Mouse (Mus musculus): Measurements from ENCODE around the gene Zfp36.
"Not testable (repeated sequence)": the region's sequence is repeated elsewhere in the genome, so short reads cannot be mapped to it uniquely, and the experiment has no call there.

The Zfp36 gene

GRCm38 (mm10) chr7:28380237-28381016 lies at the start of gene Zfp36:
Gene Zfp36, minus strand, starts transcription at chr7:28380253.
- DNase-seq (ENCODE audit: low spot score in 2 of 2) = no peak

DNA sequence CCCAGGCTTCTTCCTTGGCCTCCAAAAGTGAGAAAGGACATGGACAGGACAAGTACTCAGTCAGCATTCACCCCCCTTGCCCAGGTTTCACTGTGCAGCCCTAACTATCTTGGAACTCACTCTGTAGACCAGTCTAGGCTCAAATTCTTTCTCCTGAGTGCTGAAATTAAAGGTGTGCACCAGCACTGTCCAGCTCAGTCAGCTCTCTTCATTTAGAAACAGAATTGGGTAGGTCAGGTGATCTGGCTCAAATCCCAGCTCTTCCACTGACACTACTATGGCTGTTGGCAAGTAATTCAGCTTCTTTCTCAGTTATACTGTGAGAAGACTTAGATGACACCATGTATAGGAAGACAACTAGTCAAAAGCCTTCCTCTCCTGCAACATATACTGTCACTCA lies 47.7 kb upstream of the Zfp36 start:
- DNase-seq (ENCODE audit: low spot score in 2 of 2) = no peak

DNA sequence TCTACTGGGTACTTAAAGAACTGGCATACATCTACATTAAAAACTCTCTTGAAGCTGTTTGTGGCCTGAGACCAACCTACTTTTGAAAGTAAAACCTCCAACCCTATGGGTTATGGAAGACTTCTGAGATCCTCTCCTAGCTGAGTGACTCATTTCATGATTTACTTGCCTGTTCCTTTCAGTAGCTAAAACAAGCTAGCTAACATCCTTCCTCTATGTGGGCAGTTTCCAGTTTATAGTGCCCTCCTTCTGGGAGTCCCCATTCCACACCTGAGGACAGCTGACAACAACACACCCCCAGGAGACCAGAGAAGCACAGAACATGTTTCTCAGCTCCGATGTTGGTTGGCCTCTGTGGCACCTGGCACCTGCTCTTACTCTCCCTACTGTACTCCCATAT lies 43.0 kb upstream of the Zfp36 start:
- DNase-seq (ENCODE audit: low spot score in 2 of 2) = no peak

DNA sequence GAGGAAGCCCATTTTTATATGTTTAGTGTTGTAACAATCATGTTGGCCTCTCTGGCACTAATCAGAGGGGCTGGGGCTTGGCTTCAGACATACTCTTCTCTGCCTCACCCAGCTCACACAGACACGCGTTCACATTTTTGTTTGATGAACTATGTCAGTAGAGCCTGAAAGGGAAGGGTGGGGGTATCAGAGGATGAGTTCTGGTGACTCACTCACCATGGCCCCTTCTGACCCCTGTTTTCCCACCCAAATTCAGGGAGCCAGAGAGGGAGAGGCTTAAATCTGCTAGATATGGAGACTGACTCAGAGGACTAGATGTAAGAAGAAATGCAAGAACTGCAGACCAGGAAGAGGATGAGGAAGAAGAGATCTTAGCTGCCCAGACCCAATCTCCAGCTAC lies 39.4 kb upstream of the Zfp36 start:
- no peak for DNase-seq (ENCODE audit: low spot score in 2 of 2)

- peak; percentile 66 for DNase-seq (ENCODE audit: low spot score in 2 of 2)
Observed at GRCm38 (mm10) chr7:28418096-28418670, 38.1 kb upstream of the Zfp36 start.

- DNase-seq (ENCODE audit: low spot score in 2 of 2) = no peak
Observed at GRCm38 (mm10) chr7:28417368-28417767, 37.3 kb upstream of the Zfp36 start.

GRCm38 (mm10) chr7:28412826-28413225 lies 32.8 kb upstream of the Zfp36 start:
- DNase-seq (ENCODE audit: low spot score in 2 of 2) = no peak

DNA sequence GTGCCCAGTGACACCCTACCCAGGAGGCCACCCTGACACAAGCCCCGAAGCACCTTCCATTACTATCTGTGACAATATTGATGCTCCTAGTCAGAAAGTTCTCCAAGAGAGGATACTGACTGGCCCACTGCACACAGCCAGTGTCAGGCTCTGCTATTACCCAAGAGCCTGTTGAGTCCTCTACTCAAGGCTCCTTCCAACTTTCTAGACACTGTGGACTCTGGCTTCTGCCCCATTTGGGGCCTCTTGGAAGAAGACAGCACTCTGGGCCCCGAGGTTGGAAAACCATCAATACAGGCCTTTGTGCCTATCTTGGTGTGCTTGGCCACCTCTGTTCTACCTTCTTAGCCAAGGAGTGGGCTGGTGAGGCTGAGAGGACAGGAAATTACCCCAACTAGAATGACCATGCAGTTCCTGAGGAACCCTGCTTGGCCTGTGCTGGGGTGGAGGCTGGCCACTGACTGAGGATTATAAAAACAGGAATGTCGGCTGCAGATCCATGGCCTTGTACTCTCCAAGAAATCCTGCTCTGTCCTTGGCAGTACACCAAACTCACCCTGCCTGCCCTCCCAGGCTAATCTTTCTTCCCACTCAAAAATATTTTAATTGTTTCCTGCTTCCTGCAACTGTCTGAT lies 30.9 kb upstream of the Zfp36 start:
- no peak for DNase-seq (ENCODE audit: low spot score in 2 of 2)

DNA sequence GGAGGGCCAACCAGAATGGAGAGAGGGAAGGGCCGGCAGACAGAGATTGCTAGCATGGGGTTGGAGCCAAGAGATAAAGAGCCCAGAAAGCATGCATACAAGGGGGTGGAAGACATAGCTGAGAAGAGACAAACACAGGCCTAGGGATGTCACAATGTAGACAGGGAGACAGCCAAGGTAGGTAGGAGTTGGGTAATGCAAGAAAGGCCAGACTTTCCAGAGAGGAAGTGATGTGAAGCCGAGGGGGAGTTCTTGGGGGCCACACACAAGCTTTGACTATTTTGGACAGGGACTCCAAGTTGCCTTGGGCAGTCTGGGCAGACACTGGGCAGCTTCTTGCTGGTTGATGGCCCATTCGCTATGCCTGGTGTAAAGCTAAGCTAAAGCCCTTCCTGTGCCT lies 21.9 kb upstream of the Zfp36 start:
- no peak for DNase-seq (ENCODE audit: low spot score in 2 of 2)

GRCm38 (mm10) chr7:28401030-28401429 lies 21.0 kb upstream of the Zfp36 start:
- DNase-seq (ENCODE audit: low spot score in 2 of 2) = no peak

- no peak for DNase-seq (ENCODE audit: low spot score in 2 of 2)
Observed at GRCm38 (mm10) chr7:28398696-28399340, 18.8 kb upstream of the Zfp36 start.

DNA sequence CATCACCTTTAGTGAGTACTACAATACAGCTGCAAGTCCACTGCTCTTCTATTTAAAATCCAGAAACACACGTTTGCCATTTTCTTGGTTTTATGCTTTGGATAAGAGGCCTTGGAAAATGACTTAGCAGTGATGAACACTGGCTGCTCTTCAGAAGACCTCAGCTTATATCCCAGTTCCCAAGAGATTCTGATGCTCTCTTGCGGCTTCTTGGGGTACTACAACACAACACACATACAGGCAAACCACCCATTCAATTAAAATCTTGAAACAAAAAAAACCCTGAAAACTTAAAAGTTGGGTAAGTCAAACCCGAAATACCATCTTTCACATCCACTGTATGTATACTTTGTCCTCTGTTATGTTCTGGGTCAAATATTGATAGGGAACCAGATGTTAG lies 17.9 kb upstream of the Zfp36 start:
- no peak for DNase-seq (ENCODE audit: low spot score in 2 of 2)

GRCm38 (mm10) chr7:28395425-28395824 lies 15.4 kb upstream of the Zfp36 start:
- DNase-seq (ENCODE audit: low spot score in 2 of 2) = peak in 1 of 2 experiments; percentile 15

DNA sequence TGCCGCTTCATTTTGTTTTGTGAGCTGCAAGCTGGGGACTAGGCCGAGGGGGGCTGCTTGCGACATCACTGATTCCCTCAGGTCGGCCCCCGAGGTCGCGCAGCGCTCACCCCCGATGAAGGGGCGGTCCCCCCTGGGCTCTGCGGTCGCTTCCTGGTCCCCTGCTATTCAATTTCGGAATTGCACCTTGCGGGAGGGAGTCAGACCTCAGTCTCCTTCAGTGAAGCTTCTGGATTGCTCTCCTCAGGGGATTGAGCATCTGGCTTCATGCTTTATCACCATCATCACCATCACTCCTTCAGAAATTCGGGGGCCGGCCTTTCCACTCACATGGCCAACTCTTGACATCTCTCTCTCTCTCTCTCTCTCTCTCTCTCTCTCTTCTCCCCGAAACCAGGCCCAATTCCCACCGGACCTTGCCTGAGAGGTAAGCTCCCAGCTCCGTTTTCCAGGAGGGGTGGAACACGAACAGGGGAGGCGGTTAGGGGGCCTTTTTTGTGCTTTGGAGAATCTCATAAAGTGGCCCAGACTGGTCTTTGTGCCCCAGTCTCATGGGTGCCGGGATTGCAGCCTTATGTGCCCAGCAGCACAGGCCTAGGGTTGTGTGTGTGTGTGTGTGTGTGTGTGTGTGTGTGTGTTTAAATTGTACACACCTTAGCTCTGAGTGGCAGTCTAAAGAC lies 13.4 kb upstream of the Zfp36 start:
- DNase-seq (ENCODE audit: low spot score in 2 of 2) = no peak

- peak; percentile 98 to 99 for DNase-seq (ENCODE audit: low spot score in 2 of 2)
Observed at GRCm38 (mm10) chr7:28392429-28393271, 12.6 kb upstream of the Zfp36 start, which contains the start of the genes Med29 and Paf1. Gene Med29, minus strand, starts transcription at chr7:28392708. Gene Paf1, plus strand, starts transcription at chr7:28392951.

GRCm38 (mm10) chr7:28390331-28390730 lies 10.3 kb upstream of the Zfp36 start:
- no peak for DNase-seq (ENCODE audit: low spot score in 2 of 2)

DNA sequence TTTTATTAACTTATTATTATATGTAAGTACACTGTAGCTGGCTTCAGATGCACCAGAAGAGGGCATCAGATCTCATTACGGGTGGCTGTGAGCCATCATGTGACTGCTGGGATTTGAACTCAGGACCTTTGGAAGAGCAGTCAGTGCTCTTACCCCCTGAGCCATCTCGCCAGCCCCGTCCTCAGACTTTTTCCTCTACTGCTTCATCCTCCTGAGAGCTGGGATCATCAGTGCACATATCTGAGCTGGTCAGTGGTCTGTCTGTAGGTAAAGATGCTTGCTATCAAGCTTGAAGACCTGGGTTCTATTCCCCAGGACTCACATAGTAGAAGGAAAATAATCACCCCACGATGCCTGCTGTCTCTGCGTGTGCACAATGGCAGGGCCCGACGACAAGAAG lies 7.3 kb upstream of the Zfp36 start:
- DNase-seq (ENCODE audit: low spot score in 2 of 2) = not testable (repeated sequence)

GRCm38 (mm10) chr7:28386877-28387276 lies 6.8 kb upstream of the Zfp36 start:
- not testable (repeated sequence) for DNase-seq (ENCODE audit: low spot score in 2 of 2)

GRCm38 (mm10) chr7:28386462-28386861 lies 6.4 kb upstream of the Zfp36 start:
- DNase-seq (ENCODE audit: low spot score in 2 of 2) = peak; percentile 83 to 88

- DNase-seq (ENCODE audit: low spot score in 2 of 2) = peak; percentile 67 to 70
Observed at GRCm38 (mm10) chr7:28386007-28386406, 6.0 kb upstream of the Zfp36 start.

GRCm38 (mm10) chr7:28385196-28385595 lies 5.1 kb upstream of the Zfp36 start:
- no peak for DNase-seq (ENCODE audit: low spot score in 2 of 2)
